ENCODE assay signal across 10 mouse cellular contexts in genomic region chr6:108276880-108277507, GRCm38 (mm10).
DNase-seq lines count a peak whose midpoint lies in the region; ATAC-seq and TF ChIP-seq lines count a peak whose summit lies in the region.
"Had no signal": no experiment of that assay in that cellular context is flagged by ENCODE, and none has a peak within 500 bp of the region (broad histone marks: within the 10 kb centered on the region; RNA-seq: fewer than 3 reads in every experiment).

No protein-coding gene starts in this region.

- no peak overlapping the region for H3K4me2 ChIP-seq in liver, postnatal 0 days (ENCODE audit: low read depth, low read length)
- H3K4me2 ChIP-seq: lung, embryonic 15.5 days; neural tube, embryonic 15.5 days had no signal

- H3K36me3 ChIP-seq in liver, postnatal 0 days (replicated peaks; ENCODE audit: insufficient read depth, low read length): no peaks in the 10 kb centered on the region
- H3K36me3 ChIP-seq: lung, embryonic 15.5 days; neural tube, embryonic 15.5 days had no signal

- no peak overlapping the region; the same call in 1 of the 2 replicates for H3K27ac ChIP-seq in liver, postnatal 0 days (ENCODE audit: low read depth)
- H3K27ac ChIP-seq: lung, embryonic 15.5 days; neural tube, embryonic 15.5 days had no signal

- no peak for TF ChIP-seq EP300 in liver, postnatal 0 days (IDR thresholded peaks at IDR 0.05; ENCODE audit: low read depth)

- peaks cover 19% of the 10 kb centered on the region for H3K4me1 ChIP-seq in liver, postnatal 0 days (ENCODE audit: insufficient read depth)
- H3K4me1 ChIP-seq: neural tube, embryonic 15.5 days had no signal

- peak; percentile 34 for DNase-seq in adrenal gland, postnatal 14 days
- DNase-seq in adrenal gland, postnatal 25 days: no peak
- DNase-seq in thymus, postnatal 14 days: peak; percentile 42
- DNase-seq in thymus, adult 18-20 months: no peak
- peak; percentile 33 for DNase-seq in liver, postnatal 0 days
- no peak for DNase-seq in ovary, postnatal 36 days (ENCODE audit: low spot score)
- no peak for DNase-seq in gastrocnemius, postnatal 10 days

- H3K27me3 ChIP-seq in liver, postnatal 0 days (ENCODE audit: insufficient read depth, low read length): no peaks in the 10 kb centered on the region
- H3K27me3 ChIP-seq: lung, embryonic 15.5 days; neural tube, embryonic 15.5 days had no signal

- no peak overlapping the region for H3K4me3 ChIP-seq in liver, postnatal 0 days (ENCODE audit: low read depth, low read length)
- H3K4me3 ChIP-seq: lung, embryonic 15.5 days; neural tube, embryonic 15.5 days had no signal

- no peak for TF ChIP-seq CTCF in liver, postnatal 0 days (IDR thresholded peaks at IDR 0.05; ENCODE audit: low read depth)

- ATAC-seq in liver, postnatal 0 days: no peak
- no peak for ATAC-seq in cerebellum, adult (ENCODE audit: insufficient number of reproducible peaks, low FRiP score, low TSS enrichment)

- WGBS in liver, postnatal 0 days (ENCODE audit: insufficient replicate concordance): 73% methylated on average over 12 of the region's 12 CpGs

- H3K9ac ChIP-seq in liver, postnatal 0 days (replicated peaks): no peak overlapping the region
- H3K9ac ChIP-seq: lung, embryonic 15.5 days; neural tube, embryonic 15.5 days had no signal

- no peaks in the 10 kb centered on the region for H3K9me3 ChIP-seq in liver, postnatal 0 days (ENCODE audit: low read length)
- H3K9me3 ChIP-seq: lung, embryonic 15.5 days; neural tube, embryonic 15.5 days had no signal

Comparison
In these comparisons a context has a peak if more than half of its experiments do, and no peak if none do; other contexts are left out.
1. DNase-seq: peak in adrenal gland, postnatal 14 days (single experiment), thymus, postnatal 14 days (single experiment) and liver, postnatal 0 days (single experiment); none in adrenal gland, postnatal 25 days (single experiment), thymus, adult 18-20 months (0 of 2), ovary, postnatal 36 days (single experiment) and gastrocnemius, postnatal 10 days (single experiment).